Mouse (Mus musculus) hindbrain, embryonic 16.5 days (tissue): Measurements from ENCODE around the gene Sept7. TPM values are rescaled to one million over a fixed set of nuclear protein-coding genes. Genes with fewer than 3 reads are reported as not detected.
"Not testable (repeated sequence)": the region's sequence is repeated elsewhere in the genome, so short reads cannot be mapped to it uniquely, and the experiment has no call there.

ENCODE experiments used
- ATAC-seq: fragments of 200-750 bp; cut with Nextera tagmentation; 2 replicates; pipeline ENCODE4 v1.8.0; 2017; ENCODE audit warnings: moderate TSS enrichment, moderate library complexity
- H3K27ac ChIP-seq: fragments of 300-500 bp; sonication (generic); 2 replicates; pipeline ENCODE4 v1.5.1; 2014; ENCODE audit warnings: low read depth, mild to moderate bottlenecking, control low read depth, low read length, moderate library complexity
- H3K27me3 ChIP-seq: fragments of 300-500 bp; sonication (generic); replicated peaks from 2 replicates; pipeline ENCODE4 v1.6.1; 2014; ENCODE audit warnings: low read length; ENCODE audit not compliant: control insufficient read depth, insufficient read depth
- H3K36me3 ChIP-seq: fragments of 300-500 bp; sonication (generic); 2 replicates; pipeline ENCODE4 v1.6.1; 2014; ENCODE audit warnings: mild to moderate bottlenecking, low read length, moderate library complexity, mixed read lengths; ENCODE audit not compliant: control insufficient read depth, insufficient read depth
- H3K4me1 ChIP-seq: fragments of 300-500 bp; sonication (generic); 2 replicates; pipeline ENCODE4 v1.6.1; 2014; ENCODE audit warnings: low read depth, low read length; ENCODE audit not compliant: control insufficient read depth, insufficient read depth
- H3K4me2 ChIP-seq: fragments of 300-500 bp; sonication (generic); 2 replicates; pipeline ENCODE4 v1.6.1; 2014; ENCODE audit warnings: mild to moderate bottlenecking, low read length, control low read depth, moderate library complexity
- H3K4me3 ChIP-seq: fragments of 300-500 bp; sonication (generic); 2 replicates; pipeline ENCODE4 v1.5.1; 2014; ENCODE audit warnings: mild to moderate bottlenecking, low read length, control low read depth, moderate library complexity
- H3K9ac ChIP-seq: fragments of 300-500 bp; sonication (generic); 2 replicates; pipeline ENCODE4 v1.6.1; 2014; ENCODE audit warnings: low read depth, mild to moderate bottlenecking, control low read depth, low read length, moderate library complexity
- H3K9me3 ChIP-seq: fragments of 300-500 bp; sonication (generic); 2 replicates; pipeline ENCODE4 v1.6.1; 2014; ENCODE audit warnings: mild to moderate bottlenecking, low read length, moderate library complexity; ENCODE audit not compliant: control insufficient read depth
- WGBS: fragments of 180-500 bp; shearing (Covaris S2); extraction: QIAGEN DNeasy Blood & Tissue Kit; methylation state at CpG from one replicate; pipeline ENCODE4 v1.1.7; 2014; 5-methylcytosine and 5-hydroxymethylcytosine counted together
- polyA plus RNA-seq: library from polyadenylated mRNA; unstranded; fragments of >200 nt; fragmentation: Nextera tagmentation; extraction: Ambion mirVana; gene quantifications from 2 replicates; pipeline ENCODE4 v1.2.1, GENCODE M21; 2015

Sept7 gene
- polyA plus RNA-seq, 1 experiment from 2014 or later = 264 TPM

DNA sequence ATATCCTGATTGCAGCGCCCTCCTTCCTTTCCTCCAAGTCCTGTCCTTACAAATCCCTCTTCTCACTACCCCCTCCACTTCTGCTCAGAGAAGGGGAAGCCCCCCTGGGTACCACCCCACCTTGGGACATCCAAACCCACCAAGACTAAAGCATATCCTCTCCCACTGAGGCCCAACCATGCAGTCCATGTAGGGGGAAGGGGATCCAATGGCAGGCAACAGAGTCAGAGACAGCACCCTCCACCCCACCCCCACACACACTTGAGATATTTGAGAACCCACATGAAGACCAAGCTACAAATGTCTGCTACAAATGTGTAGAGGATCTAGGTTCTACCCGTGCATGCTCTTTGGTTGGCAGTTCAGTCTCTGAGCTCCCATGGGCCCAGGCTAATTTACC, 19.7 kb downstream of the Sept7 start:
- H3K9ac ChIP-seq = no peak overlapping the region
- no peak overlapping the region for H3K4me2 ChIP-seq
- 98% methylated on average over 2 of the region's 2 CpGs for WGBS
- no peak overlapping the region for H3K4me3 ChIP-seq
- no peaks in the 10 kb centered on the region for H3K4me1 ChIP-seq
- H3K27ac ChIP-seq = no peak overlapping the region
- no peaks in the 10 kb centered on the region for H3K27me3 ChIP-seq
- no peaks in the 10 kb centered on the region for H3K9me3 ChIP-seq
- ATAC-seq = no peak
- 0 out of 2 replicates have a peak, but pooled peaks cover 3% of the 10 kb centered on the region for H3K36me3 ChIP-seq

DNA sequence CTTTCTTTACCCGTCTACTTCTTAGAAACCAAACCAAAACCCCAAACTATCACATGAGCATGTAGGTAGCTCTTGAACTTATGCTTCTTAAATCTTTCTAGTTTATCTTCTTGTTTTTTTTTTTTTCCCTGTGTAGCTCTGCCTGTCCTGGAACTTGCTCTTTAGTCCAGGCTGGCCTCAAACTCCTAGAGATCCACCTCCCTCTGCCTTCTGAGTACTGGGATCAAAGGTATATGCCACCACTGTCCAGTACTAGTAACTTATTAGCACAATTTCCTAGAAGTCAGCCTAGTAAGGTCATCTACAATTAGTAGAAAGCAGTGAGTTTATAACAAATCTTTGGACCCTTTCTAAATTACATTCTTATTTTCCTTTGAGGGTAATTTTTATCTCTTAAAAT, 37.6 kb downstream of the Sept7 start:
- no peak for ATAC-seq
- Histone ChIP-seq H3K9me3 (no peaks in the 10 kb centered on the region), H3K27ac (no peak overlapping the region), H3K4me2 (no peak overlapping the region), H3K4me1 (no peaks in the 10 kb centered on the region), H3K36me3 (peaks cover 5% of the 10 kb centered on the region; the same call in 1 of the 2 replicates), H3K27me3 (no peaks in the 10 kb centered on the region), H3K4me3 (no peak overlapping the region), H3K9ac (no peak overlapping the region)
- WGBS = 87% methylated on average over 1 of the region's 1 CpGs

DNA sequence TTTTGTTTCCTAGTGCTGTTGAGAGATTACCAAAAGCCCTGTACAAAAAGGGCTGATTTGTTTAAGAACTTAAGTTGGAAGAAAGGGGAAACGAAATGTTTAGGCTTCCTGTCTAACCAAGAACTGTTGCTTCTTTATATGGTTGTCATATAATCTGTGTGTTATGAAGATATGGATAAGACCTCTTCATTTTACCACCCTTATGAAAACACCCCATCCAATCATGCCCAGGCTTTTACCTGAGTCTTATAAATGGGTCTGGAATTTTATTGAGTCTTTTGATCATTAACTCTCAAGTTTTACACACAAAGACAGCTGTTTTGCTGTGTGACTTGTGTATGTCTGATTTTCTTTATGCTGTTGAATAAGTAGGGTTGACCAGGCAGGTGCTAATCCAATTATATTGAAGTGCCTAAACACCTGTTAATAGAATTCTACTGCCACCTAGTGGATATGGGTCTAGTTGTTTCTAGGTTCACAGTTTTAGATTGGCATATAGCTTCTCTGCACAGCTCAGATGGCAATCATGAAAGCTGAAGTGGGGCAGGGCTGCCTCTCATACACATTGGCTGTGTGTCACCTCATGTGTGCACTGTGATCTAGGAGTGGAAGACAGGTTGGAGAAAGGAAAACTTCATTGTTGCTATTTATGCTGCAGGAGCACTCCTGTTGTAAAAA, 57.4 kb downstream of the Sept7 start:
- Histone ChIP-seq H3K9ac (no peak overlapping the region), H3K4me1 (no peaks in the 10 kb centered on the region), H3K27ac (no peak overlapping the region), H3K4me2 (no peak overlapping the region), H3K27me3 (no peaks in the 10 kb centered on the region), H3K4me3 (no peak overlapping the region), H3K36me3 (peaks cover 7% of the 10 kb centered on the region), H3K9me3 (no peaks in the 10 kb centered on the region)
- 93% methylated on average over 1 of the region's 1 CpGs for WGBS
- peak; percentile 66 for ATAC-seq

DNA sequence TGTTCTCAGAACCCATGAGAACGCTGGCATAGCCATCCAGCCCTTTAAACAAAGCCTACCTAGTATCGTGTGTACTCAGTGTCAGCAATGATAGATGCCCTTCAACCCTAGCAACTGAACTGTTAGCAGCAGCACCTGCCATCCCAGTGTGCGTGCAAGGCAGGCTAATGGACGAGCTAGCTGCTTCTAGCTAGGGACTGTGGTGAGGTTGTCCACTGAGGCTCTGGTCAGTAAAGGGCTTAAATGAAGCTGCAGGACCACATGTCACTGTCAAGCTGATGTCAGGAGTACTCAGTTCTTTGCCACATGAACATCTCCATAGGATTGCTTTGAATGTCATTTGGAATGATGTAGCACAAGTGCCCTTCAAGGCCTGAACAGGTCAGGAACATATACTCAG, 62.1 kb downstream of the Sept7 start:
- no peak for ATAC-seq
- WGBS = 81% methylated on average over 4 of the region's 4 CpGs
- H3K27ac ChIP-seq = no peak overlapping the region
- H3K4me2 ChIP-seq = no peak overlapping the region
- H3K4me3 ChIP-seq = no peak overlapping the region
- H3K36me3 ChIP-seq = 0 out of 2 replicates have a peak, but pooled peaks cover 2% of the 10 kb centered on the region
- no peaks in the 10 kb centered on the region for H3K27me3 ChIP-seq
- H3K9me3 ChIP-seq = no peaks in the 10 kb centered on the region
- no peak overlapping the region for H3K9ac ChIP-seq
- H3K4me1 ChIP-seq = no peaks in the 10 kb centered on the region

GRCm38 (mm10) chr9:25317827-25318505, 65.7 kb downstream of the Sept7 start:
- Histone ChIP-seq H3K9ac (no peak overlapping the region), H3K4me3 (no peak overlapping the region), H3K9me3 (no peaks in the 10 kb centered on the region), H3K4me2 (no peak overlapping the region), H3K27ac (no peak overlapping the region), H3K36me3 (no peaks in the 10 kb centered on the region), H3K4me1 (no peaks in the 10 kb centered on the region), H3K27me3 (no peaks in the 10 kb centered on the region)
- ATAC-seq = peak; percentile 92
- WGBS = 60% methylated on average over 4 of the region's 4 CpGs

- not testable (repeated sequence) for H3K27ac ChIP-seq, H3K4me1 ChIP-seq, H3K36me3 ChIP-seq, ATAC-seq, H3K9me3 ChIP-seq, H3K9ac ChIP-seq, H3K27me3 ChIP-seq, H3K4me3 ChIP-seq, H3K4me2 ChIP-seq
- 93% methylated on average over 6 of the region's 6 CpGs for WGBS
Measured at GRCm38 (mm10) chr9:25319676-25320075, 67.4 kb downstream of the Sept7 start.

DNA sequence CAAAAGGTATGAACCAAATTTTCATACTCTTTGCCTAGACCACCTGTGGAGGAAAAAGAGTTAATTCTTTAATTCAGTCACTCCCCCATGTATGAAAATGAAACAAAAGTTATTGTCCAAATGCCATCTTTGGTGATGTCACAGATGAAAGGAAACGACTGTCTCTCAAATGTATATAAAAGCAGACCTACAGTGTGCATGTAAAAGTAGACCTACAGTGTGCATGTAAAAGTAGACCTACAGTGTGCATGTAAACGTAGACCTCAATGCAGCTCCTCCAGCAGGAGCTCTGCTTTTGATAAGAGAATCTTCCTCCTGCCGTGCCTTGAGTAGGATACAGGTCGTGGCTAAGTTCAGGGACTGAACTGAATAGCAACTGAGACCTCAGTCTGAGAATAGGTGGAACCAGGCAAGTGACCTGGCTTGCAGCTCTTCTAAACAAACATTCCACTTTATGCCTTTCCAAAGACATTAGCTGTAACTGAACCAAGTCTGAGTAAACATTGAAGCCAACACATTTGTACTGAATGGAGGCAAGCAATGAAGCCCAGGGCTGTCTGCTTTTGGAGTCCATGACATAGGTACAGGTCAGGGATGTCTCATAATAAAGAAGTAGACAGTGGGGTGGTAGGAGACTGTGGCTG, 75.6 kb downstream of the Sept7 start:
- WGBS = 85% methylated on average over 4 of the region's 4 CpGs

DNA sequence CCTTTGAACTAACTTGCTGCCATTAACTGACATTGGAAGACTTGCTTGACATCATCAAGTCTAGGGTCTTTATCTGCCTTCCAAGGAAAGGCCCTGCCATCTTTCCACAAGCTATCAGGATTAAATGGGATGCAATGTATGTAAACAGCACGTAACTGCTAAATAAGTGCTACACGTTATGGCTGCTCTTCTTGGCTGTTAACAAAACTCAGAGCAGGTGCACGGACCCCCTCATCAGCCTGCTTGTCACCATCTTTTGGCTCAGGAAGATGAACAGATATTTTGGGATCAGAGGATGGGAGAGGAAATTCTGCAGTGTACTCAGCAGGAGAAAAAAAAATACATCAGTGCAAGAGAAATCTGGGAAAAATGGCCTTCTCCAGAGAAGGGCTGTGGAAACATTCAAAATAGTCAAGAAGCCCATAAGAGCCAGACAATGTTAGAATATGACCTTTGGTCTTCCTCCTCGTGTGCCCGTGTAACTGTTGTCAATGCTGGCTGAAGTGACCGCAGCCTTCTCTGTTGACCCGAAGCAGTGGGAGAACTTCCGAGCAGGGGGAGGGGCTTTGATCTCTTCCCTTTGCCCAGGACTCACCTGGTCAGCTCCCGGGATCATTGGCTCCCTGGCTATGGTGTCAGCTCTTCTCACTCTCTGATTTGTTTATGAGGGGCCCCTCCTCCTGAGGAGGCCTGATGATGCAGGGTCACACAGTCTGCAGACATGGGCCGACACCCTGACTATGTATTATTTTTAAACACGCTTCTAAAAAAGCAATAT, 76.9 kb downstream of the Sept7 start:
- Histone ChIP-seq H3K4me2 (no peak overlapping the region), H3K9me3 (no peaks in the 10 kb centered on the region), H3K9ac (no peak overlapping the region), H3K4me1 (no peaks in the 10 kb centered on the region), H3K27me3 (no peaks in the 10 kb centered on the region), H3K36me3 (no peaks in the 10 kb centered on the region), H3K4me3 (no peak overlapping the region), H3K27ac (no peak overlapping the region)
- WGBS = 83% methylated on average over 11 of the region's 11 CpGs
- ATAC-seq = no peak

More for the DNA sequence above, 75.6 kb downstream of the Sept7 start:
- H3K4me1 ChIP-seq = no peaks in the 10 kb centered on the region
- no peak overlapping the region for H3K9ac ChIP-seq
- no peaks in the 10 kb centered on the region for H3K27me3 ChIP-seq
- H3K36me3 ChIP-seq = no peaks in the 10 kb centered on the region
- H3K9me3 ChIP-seq = no peaks in the 10 kb centered on the region
- no peak overlapping the region for H3K4me3 ChIP-seq
- no peak for ATAC-seq
- H3K27ac ChIP-seq = no peak overlapping the region
- no peak overlapping the region for H3K4me2 ChIP-seq
